Mouse (Mus musculus) stomach, embryonic 16.5 days (tissue): ENCODE measurements around the gene Nme7. TPM values are rescaled to one million over a fixed set of nuclear protein-coding genes. Genes with fewer than 3 reads are reported as not detected.
A peak's percentile ranks its signal among the peaks of the same experiment; 100 is the strongest.

Experiments
- ATAC-seq: fragments of 200-750 bp; cut with Nextera tagmentation; 2 replicates; pipeline ENCODE4 v1.8.0; 2017; ENCODE audit warnings: moderate number of reproducible peaks, moderate TSS enrichment; ENCODE audit not compliant: insufficient read depth, low FRiP score
- H3K27ac ChIP-seq: fragments of 300-500 bp; sonication (generic); 2 replicates; pipeline ENCODE4 v1.5.1; 2014; ENCODE audit warnings: low read length
- H3K27me3 ChIP-seq: fragments of 300-500 bp; sonication (generic); 2 replicates; pipeline ENCODE4 v1.6.1; 2014; ENCODE audit warnings: low read length, control low read depth, mixed read lengths; ENCODE audit not compliant: control insufficient read depth, insufficient read depth
- H3K36me3 ChIP-seq: fragments of 300-500 bp; sonication (generic); 2 replicates; pipeline ENCODE4 v1.6.1; 2014; ENCODE audit warnings: low read length; ENCODE audit not compliant: control insufficient read depth, insufficient read depth
- H3K4me1 ChIP-seq: fragments of 300-500 bp; sonication (generic); 2 replicates; pipeline ENCODE4 v1.6.1; 2014; ENCODE audit warnings: low read length, control low read depth, mixed read lengths; ENCODE audit not compliant: control insufficient read depth, insufficient read depth
- H3K4me2 ChIP-seq: fragments of 300-500 bp; sonication (generic); 2 replicates; pipeline ENCODE4 v1.6.1; 2014; ENCODE audit warnings: low read depth, low read length, mixed read lengths
- H3K4me3 ChIP-seq: fragments of 300-500 bp; sonication (generic); replicated peaks from 2 replicates; pipeline ENCODE4 v1.5.1; 2014; ENCODE audit warnings: mild to moderate bottlenecking, low read length
- H3K9ac ChIP-seq: fragments of 300-500 bp; sonication (generic); 2 replicates; pipeline ENCODE4 v1.6.1; 2014; ENCODE audit warnings: low read length
- H3K9me3 ChIP-seq: fragments of 300-500 bp; sonication (generic); replicated peaks from 2 replicates; pipeline ENCODE4 v1.6.1; 2016; ENCODE audit warnings: low read length, control low read depth; ENCODE audit not compliant: control insufficient read depth
- WGBS: fragments of 180-500 bp; shearing (Covaris S2); extraction: QIAGEN DNeasy Blood & Tissue Kit; methylation state at CpG from one replicate; pipeline ENCODE4 v1.1.7; 2014; 5-methylcytosine and 5-hydroxymethylcytosine counted together
- polyA plus RNA-seq: library from polyadenylated mRNA; unstranded; fragments of >200 nt; fragmentation: Nextera tagmentation; extraction: Ambion mirVana; gene quantifications from 2 replicates; pipeline ENCODE4 v1.2.1, GENCODE M21; 2015

Gene Nme7
- polyA plus RNA-seq, 1 experiment from 2014 or later = 30.3 TPM

GRCm38 (mm10) chr1:164474310-164474709 lies 170.4 kb downstream of the Nme7 start:
- no peak for ATAC-seq
- no peak overlapping the region for H3K27ac ChIP-seq
- H3K4me3 ChIP-seq = no peak overlapping the region

GRCm38 (mm10) chr1:164474778-164475511 lies 171.0 kb downstream of the Nme7 start:
- Histone ChIP-seq H3K4me2 (no peak overlapping the region), H3K27me3 (no peaks in the 10 kb centered on the region), H3K4me3 (no peak overlapping the region), H3K9me3 (no peaks in the 10 kb centered on the region), H3K4me1 (no peaks in the 10 kb centered on the region; the same call in 1 of the 2 replicates), H3K27ac (no peak overlapping the region), H3K36me3 (no peaks in the 10 kb centered on the region), H3K9ac (no peak overlapping the region)
- 0 out of 2 replicates have a peak, but pooled peaks have one; percentile 19 for ATAC-seq
- WGBS = 45% methylated on average over 7 of the region's 7 CpGs

More at GRCm38 (mm10) chr1:164474310-164474709, 170.4 kb downstream of the Nme7 start:
- no peaks in the 10 kb centered on the region for H3K36me3 ChIP-seq
- no peak overlapping the region for H3K4me2 ChIP-seq
- H3K4me1 ChIP-seq = no peaks in the 10 kb centered on the region; the same call in 1 of the 2 replicates
- H3K9ac ChIP-seq = no peak overlapping the region
- H3K9me3 ChIP-seq = no peaks in the 10 kb centered on the region
- H3K27me3 ChIP-seq = no peaks in the 10 kb centered on the region
- 61% methylated on average over 6 of the region's 6 CpGs for WGBS

GRCm38 (mm10) chr1:164475895-164476294 lies 172.0 kb downstream of the Nme7 start:
- H3K4me3 ChIP-seq = no peak overlapping the region
- ATAC-seq = no peak
- no peak overlapping the region for H3K9ac ChIP-seq
- no peak overlapping the region for H3K4me2 ChIP-seq
- H3K27me3 ChIP-seq = no peaks in the 10 kb centered on the region
- no peak overlapping the region for H3K27ac ChIP-seq
- H3K4me1 ChIP-seq = no peaks in the 10 kb centered on the region; the same call in 1 of the 2 replicates
- H3K36me3 ChIP-seq = no peaks in the 10 kb centered on the region
- H3K9me3 ChIP-seq = no peaks in the 10 kb centered on the region
- 78% methylated on average over 4 of the region's 4 CpGs for WGBS

GRCm38 (mm10) chr1:164480755-164481644 lies 177.1 kb downstream of the Nme7 start:
- no peaks in the 10 kb centered on the region for H3K4me1 ChIP-seq
- no peaks in the 10 kb centered on the region for H3K9me3 ChIP-seq
- no peak overlapping the region for H3K4me3 ChIP-seq
- 71% methylated on average over 5 of the region's 5 CpGs for WGBS
- no peaks in the 10 kb centered on the region for H3K27me3 ChIP-seq
- peak; percentile 56; the same call in 1 of the 2 replicates for ATAC-seq
- no peak overlapping the region for H3K9ac ChIP-seq
- H3K36me3 ChIP-seq = no peaks in the 10 kb centered on the region
- peak overlapping the region; percentile 21; the same call in 1 of the 2 replicates for H3K27ac ChIP-seq
- H3K4me2 ChIP-seq = no peak overlapping the region

- no peaks in the 10 kb centered on the region for H3K36me3 ChIP-seq
- H3K27ac ChIP-seq = peak overlapping the region; percentile 5; the same call in 1 of the 2 replicates
- no peak overlapping the region for H3K4me2 ChIP-seq
- ATAC-seq = peak; percentile 44; the same call in 1 of the 2 replicates
- no peaks in the 10 kb centered on the region for H3K9me3 ChIP-seq
- H3K27me3 ChIP-seq = no peaks in the 10 kb centered on the region
- H3K4me1 ChIP-seq = no peaks in the 10 kb centered on the region
- no peak overlapping the region for H3K9ac ChIP-seq
- no peak overlapping the region for H3K4me3 ChIP-seq
- 46% methylated on average over 9 of the region's 9 CpGs for WGBS
These were observed 177.9 kb downstream of the Nme7 start for GRCm38 (mm10) chr1:164481645-164482354.

GRCm38 (mm10) chr1:164482833-164483232 lies 178.9 kb downstream of the Nme7 start:
- 75% methylated on average over 3 of the region's 3 CpGs for WGBS
- Histone ChIP-seq H3K9ac (no peak overlapping the region), H3K4me3 (no peak overlapping the region), H3K27me3 (no peaks in the 10 kb centered on the region), H3K4me1 (no peaks in the 10 kb centered on the region), H3K36me3 (no peaks in the 10 kb centered on the region), H3K27ac (no peak overlapping the region), H3K4me2 (no peak overlapping the region), H3K9me3 (no peaks in the 10 kb centered on the region)
- ATAC-seq = no peak

GRCm38 (mm10) chr1:164483728-164484127 lies 179.8 kb downstream of the Nme7 start:
- Histone ChIP-seq H3K36me3 (no peaks in the 10 kb centered on the region), H3K9ac (no peak overlapping the region), H3K4me3 (no peak overlapping the region), H3K9me3 (no peaks in the 10 kb centered on the region), H3K27me3 (no peaks in the 10 kb centered on the region), H3K4me1 (no peaks in the 10 kb centered on the region), H3K4me2 (no peak overlapping the region), H3K27ac (no peak overlapping the region)
- no peak for ATAC-seq
